Mouse (Mus musculus) cerebellum, adult 2 months (tissue): Measurements from ENCODE around the gene Hivep3. TPM values are rescaled to one million over a fixed set of nuclear protein-coding genes. Genes with fewer than 3 reads are reported as not detected.

Experiments
- DNase-seq, 2 experiments: peaks; one replicate each; pipeline ENCODE4 v3.0.0; 2021
- H3K27ac ChIP-seq: fragments of 200-500 bp; 2 replicates; pipeline ENCODE4 v1.5.1; 2012; ENCODE audit warnings: low read length, control low read depth, inconsistent platforms; ENCODE audit not compliant: insufficient read depth
- H3K27me3 ChIP-seq: fragments of 200-500 bp; 2 replicates; pipeline ENCODE4 v1.6.1; 2012; ENCODE audit warnings: inconsistent platforms, mild to moderate bottlenecking, low read length, moderate library complexity; ENCODE audit not compliant: control insufficient read depth, insufficient read depth
- H3K4me1 ChIP-seq: fragments of 200-500 bp; 2 replicates; pipeline ENCODE4 v1.6.1; 2011; ENCODE audit warnings: low read length; ENCODE audit not compliant: control insufficient read depth, insufficient read depth
- H3K4me3 ChIP-seq: fragments of 200-500 bp; replicated peaks from 2 replicates; pipeline ENCODE3; 2011; ENCODE audit warnings: mild to moderate bottlenecking, low read depth, low read length, control low read depth; ENCODE audit not compliant: insufficient read depth
- CTCF ChIP-seq: fragments of 200-500 bp; IDR thresholded peaks from 2 replicates; pipeline ENCODE4 v1.5.1; 2011; ENCODE audit warnings: low read depth, mild to moderate bottlenecking, control low read depth, low read length, moderate library complexity, borderline replicate concordance; ENCODE audit not compliant: insufficient read depth
- POLR2A ChIP-seq: fragments of 200-500 bp; IDR thresholded peaks from 2 replicates; pipeline ENCODE4 v1.6.1; 2011; ENCODE audit warnings: low read length, control low read depth, borderline replicate concordance; ENCODE audit not compliant: insufficient read depth
- WGBS: fragments of 180-500 bp; shearing (Covaris S2); methylation state at CpG from one replicate; pipeline ENCODE4 v1.1.7; 2018; 5-methylcytosine and 5-hydroxymethylcytosine counted together
- polyA plus RNA-seq: library from polyadenylated mRNA; depleted of rRNA; stranded (reverse); fragments of >200 nt; gene quantifications from 2 replicates; pipeline ENCODE4 v1.2.3, GENCODE M21; 2012

Hivep3 gene
- polyA plus RNA-seq, 1 experiment, result 36.8 TPM

DNA sequence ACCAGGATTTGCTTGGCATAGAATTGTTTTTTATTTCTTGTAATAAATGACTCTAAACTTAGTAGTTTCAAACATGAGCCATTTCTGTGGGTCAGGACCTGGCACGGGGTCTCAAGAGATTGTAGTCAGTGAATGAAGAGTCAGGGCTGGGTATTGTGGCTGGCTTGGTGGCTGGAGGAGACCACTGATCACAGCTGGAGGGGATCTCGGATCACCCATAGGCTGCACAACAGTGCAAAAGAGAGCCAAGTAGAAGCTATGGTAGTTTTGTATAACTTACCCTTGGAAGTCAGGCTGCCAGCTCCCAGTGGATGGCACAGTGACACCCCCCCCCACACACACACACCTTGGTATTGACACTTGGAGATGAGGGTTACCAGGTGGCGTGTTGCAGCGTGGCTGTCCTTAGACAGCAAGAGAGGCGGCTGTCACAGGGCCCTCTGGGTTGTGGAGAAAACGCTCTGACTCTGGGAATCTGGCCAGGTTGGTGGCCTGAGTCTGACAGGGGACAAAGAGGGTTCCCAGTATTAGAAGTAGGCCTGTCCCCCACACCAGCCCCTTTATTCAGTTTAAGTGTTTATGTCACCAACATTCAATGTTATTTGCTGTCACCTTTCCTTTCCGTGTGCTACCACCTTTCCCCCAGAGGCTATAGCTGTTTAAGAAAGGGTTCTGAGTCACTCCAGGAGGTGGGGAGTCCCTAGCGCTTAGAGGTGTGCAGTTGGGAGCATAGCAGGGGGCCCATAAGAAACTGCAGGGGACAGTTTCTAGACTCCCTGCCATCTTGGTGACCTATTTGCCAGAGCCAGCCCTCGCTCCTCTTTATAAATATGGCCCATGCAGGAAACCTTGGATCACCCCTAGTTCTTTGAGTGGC lies 240.4 kb downstream of the Hivep3 start:
- H3K27ac ChIP-seq, result no peak overlapping the region
- DNase-seq, result no peak

DNA sequence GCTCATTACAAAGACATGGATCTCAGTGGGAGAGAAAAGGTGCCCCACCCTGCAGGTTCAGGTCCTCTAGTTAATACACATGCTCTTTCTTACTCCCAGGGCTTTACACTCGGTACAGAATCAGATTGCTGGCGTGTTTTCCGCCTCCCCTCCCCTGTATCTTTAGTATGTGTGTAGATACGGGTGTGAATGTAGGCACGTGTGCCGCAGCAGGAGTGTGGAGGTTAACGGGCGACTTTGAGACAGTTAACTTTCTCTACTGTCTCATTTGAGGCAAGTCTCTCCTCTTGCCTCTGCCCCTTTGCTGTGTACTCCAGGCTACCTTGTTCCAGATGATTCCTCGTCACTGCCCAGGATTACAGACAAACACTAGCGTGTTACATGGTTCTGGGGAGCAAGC lies 241.7 kb downstream of the Hivep3 start:
- no peak for DNase-seq
- H3K27ac ChIP-seq, result no peak overlapping the region
- H3K27me3 ChIP-seq, result no peaks in the 10 kb centered on the region
- no peak for TF ChIP-seq POLR2A
- TF ChIP-seq CTCF, result no peak
- WGBS, result 97% methylated on average over 10 of the region's 10 CpGs
- no peak overlapping the region for H3K4me3 ChIP-seq
- H3K4me1 ChIP-seq, result peaks cover 29% of the 10 kb centered on the region

More for the DNA sequence above, 240.4 kb downstream of the Hivep3 start:
- Histone ChIP-seq H3K4me3 (no peak overlapping the region), H3K4me1 (peaks cover 37% of the 10 kb centered on the region), H3K27me3 (no peaks in the 10 kb centered on the region)
- WGBS, result 74% methylated on average over 9 of the region's 9 CpGs
- no peak for TF ChIP-seq POLR2A
- no peak for TF ChIP-seq CTCF

DNA sequence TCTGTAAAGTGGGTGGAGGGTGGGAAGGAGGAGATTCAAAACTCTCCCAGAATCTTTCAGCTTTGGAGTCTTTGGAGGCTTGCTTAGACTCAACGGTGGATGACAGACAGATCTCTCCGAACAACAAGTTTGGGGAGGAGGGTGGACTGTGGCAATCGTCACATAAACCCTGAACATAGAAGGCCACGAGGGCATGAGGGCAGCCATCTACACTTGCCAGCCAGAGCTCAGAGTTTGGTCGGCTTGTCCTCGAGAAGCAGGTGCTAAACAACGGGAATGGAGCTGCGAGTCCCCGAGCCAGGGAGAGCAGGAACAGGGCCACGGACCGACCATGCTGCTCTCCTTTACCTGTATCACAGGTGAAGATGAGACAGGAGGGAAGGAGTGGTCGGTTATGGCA lies 242.2 kb downstream of the Hivep3 start:
- WGBS, result 89% methylated on average over 12 of the region's 12 CpGs
- Histone ChIP-seq H3K27me3 (no peaks in the 10 kb centered on the region), H3K27ac (no peak overlapping the region), H3K4me1 (peaks cover 24% of the 10 kb centered on the region), H3K4me3 (no peak overlapping the region)
- no peak for TF ChIP-seq CTCF
- no peak for TF ChIP-seq POLR2A
- no peak for DNase-seq

DNA sequence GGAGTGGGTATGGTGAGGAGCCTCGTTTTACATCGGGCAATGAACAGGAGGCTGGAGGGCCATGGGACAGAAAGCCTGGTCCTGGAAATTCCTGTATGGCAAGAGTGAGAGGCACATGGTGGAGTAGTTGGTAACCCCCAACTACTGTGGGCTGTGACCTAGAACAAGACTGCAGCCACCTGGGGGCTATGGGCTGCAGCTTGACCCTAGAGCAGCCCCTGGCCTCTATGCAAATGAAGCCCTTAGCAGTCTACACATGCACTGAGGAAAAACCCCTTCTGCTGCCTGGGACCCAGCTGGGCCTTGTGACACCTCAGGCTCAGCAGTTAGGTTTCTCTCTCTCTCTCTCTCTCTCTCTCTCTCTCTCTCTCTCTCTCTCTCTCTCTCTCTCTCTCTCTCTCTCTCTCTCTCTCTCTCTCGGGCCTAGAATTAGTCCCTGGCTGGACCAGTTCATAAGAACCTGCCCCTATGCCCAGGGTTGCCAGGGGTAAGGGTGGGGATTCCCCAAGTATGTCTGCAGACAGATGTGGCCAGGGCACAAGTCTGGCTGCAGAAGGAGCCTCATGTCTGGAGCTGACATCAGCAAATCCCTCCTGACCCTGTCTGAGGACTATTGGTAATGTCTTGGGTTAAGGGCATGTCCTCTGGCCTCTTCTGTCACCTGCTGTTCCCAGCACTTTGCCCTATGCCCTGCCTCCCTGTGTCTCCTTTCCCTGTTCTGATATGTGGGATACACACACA lies 243.0 kb downstream of the Hivep3 start:
- no peaks in the 10 kb centered on the region for H3K27me3 ChIP-seq
- 75% methylated on average over 3 of the region's 3 CpGs for WGBS
- H3K4me3 ChIP-seq, result no peak overlapping the region
- no peak for TF ChIP-seq POLR2A
- DNase-seq, result no peak
- peaks cover 26% of the 10 kb centered on the region for H3K4me1 ChIP-seq
- H3K27ac ChIP-seq, result no peak overlapping the region

DNA sequence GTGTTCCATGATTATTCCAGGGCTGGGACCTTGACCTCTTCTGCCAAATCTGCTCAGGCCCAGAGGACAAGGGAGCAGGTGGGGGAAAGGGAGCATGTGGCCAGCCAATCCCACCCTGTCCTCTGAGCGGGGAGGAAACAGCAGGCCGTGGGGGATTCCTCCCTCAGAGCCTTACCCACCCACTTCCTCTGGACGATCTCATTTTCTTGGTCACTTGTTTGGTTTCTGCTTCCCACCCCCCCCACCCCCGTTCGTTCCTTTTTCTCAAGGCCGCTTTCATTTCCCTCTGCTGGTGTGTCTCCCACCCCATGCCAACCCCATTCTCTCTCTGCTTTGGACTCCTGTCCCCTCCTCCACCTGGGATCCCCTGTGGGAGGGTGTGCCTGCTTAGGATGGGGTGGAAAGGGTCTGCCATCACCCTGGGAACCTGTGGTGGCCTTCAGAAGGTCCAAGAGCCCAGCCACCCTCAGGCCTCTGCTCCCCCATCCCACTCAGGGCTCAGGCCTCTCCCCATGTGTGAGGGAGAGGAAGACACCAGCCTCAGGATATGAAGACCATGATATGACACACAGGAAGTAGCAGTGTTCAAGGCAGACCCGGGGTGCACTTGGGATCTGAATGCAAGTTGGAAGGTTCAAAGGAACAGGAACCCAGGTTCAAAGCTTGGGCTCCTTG lies 244.4 kb downstream of the Hivep3 start:
- 89% methylated on average over 7 of the region's 7 CpGs for WGBS
- Histone ChIP-seq H3K4me1 (peaks cover 15% of the 10 kb centered on the region), H3K4me3 (no peak overlapping the region), H3K27ac (no peak overlapping the region), H3K27me3 (no peaks in the 10 kb centered on the region)
- DNase-seq, result no peak
- no peak for TF ChIP-seq POLR2A
- TF ChIP-seq CTCF, result no peak

DNA sequence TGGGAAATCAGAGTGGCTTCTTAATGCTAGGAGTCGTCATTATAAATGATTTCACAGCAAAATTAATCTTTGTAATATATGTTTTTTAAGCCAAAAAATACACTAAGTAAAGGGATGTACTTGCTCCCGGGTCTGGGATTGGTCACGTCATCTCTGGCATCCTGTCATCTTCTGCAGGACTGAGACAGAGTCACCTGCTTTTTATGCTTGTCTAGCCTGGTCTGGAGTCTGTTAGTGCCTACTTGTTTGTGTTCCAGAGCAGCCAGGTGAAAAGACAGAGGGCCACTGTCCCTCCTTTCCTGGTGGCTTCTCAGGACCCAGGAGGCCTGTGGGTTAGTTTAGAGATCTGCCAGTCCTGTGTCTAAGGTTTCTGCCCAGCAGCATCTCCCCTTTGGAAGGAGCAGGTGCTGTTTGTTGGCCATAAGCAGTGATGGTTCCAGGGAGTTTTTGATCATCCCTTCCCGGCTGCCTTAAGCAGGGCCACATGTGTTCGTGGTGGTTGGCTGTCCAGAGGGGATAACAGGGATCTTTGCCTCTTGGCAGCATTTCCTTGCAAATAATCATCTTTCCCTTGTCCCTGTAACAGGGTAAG lies 245.8 kb downstream of the Hivep3 start:
- peaks cover 13% of the 10 kb centered on the region for H3K4me1 ChIP-seq
- TF ChIP-seq POLR2A (no peak), CTCF (no peak)
- H3K27ac ChIP-seq, result no peak overlapping the region
- no peaks in the 10 kb centered on the region for H3K27me3 ChIP-seq
- H3K4me3 ChIP-seq, result no peak overlapping the region
- no peak for DNase-seq
- 74% methylated on average over 5 of the region's 5 CpGs for WGBS

DNA sequence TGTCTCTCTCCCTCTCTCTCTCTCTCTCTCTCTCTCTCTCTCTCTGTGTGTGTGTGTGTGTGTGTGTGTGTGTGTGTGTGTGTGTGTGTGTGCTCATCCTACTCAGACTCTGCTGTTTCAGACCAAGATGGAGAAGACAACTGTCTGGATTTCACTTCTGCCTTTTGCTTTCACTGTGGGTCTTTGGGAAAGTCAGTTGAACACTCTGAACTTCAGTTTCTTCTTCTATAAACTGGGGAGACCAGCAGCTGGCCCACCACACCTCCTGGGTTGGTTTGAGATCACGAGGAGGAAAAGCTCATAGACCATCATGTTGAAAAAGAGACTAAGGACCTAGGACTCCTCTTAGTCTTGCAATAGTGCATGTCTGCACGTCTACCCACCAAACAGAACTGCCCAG lies 246.3 kb downstream of the Hivep3 start:
- no peak for DNase-seq
- H3K4me1 ChIP-seq, result peaks cover 13% of the 10 kb centered on the region
- H3K27ac ChIP-seq, result no peak overlapping the region
- no peaks in the 10 kb centered on the region for H3K27me3 ChIP-seq
- no peak overlapping the region for H3K4me3 ChIP-seq
- TF ChIP-seq POLR2A (no peak), CTCF (no peak)
- 93% methylated on average over 2 of the region's 2 CpGs for WGBS
